Mouse (Mus musculus) forebrain, embryonic 12.5 days (tissue): ENCODE data around the gene Phlda3. TPM values are rescaled to one million over a fixed set of nuclear protein-coding genes. Genes with fewer than 3 reads are reported as not detected.

Source experiments
- ATAC-seq: fragments of 200-750 bp; cut with Nextera tagmentation; 2 replicates; pipeline ENCODE4 v1.8.0; 2017; ENCODE audit warnings: moderate TSS enrichment; ENCODE audit not compliant: low FRiP score
- H3K27ac ChIP-seq: fragments of 300-500 bp; sonication (generic); 2 replicates; pipeline ENCODE4 v1.5.1; 2016; ENCODE audit warnings: mild to moderate bottlenecking
- H3K27me3 ChIP-seq: fragments of 300-500 bp; sonication (generic); 2 replicates; pipeline ENCODE4 v1.6.1; 2016; ENCODE audit warnings: mild to moderate bottlenecking
- H3K36me3 ChIP-seq: fragments of 300-500 bp; sonication (generic); replicated peaks from 2 replicates; pipeline ENCODE4 v1.6.1; 2016; ENCODE audit warnings: mild to moderate bottlenecking
- H3K4me1 ChIP-seq: fragments of 300-500 bp; sonication (generic); 2 replicates; pipeline ENCODE4 v1.6.1; 2016
- H3K4me2 ChIP-seq: fragments of 300-500 bp; sonication (generic); 2 replicates; pipeline ENCODE4 v1.6.1; 2016; ENCODE audit warnings: mild to moderate bottlenecking, moderate library complexity
- H3K4me3 ChIP-seq: fragments of 300-500 bp; sonication (generic); replicated peaks from 2 replicates; pipeline ENCODE4 v1.5.1; 2016; ENCODE audit warnings: mild to moderate bottlenecking
- H3K9ac ChIP-seq: fragments of 300-500 bp; sonication (generic); 2 replicates; pipeline ENCODE4 v1.6.1; 2016; ENCODE audit warnings: mild to moderate bottlenecking
- H3K9me3 ChIP-seq: fragments of 300-500 bp; sonication (generic); 2 replicates; pipeline ENCODE4 v1.6.1; 2016
- WGBS: fragments of 180-500 bp; shearing (Covaris S2); methylation state at CpG from one replicate; pipeline ENCODE4 v1.1.7; 2016; 5-methylcytosine and 5-hydroxymethylcytosine counted together
- polyA plus RNA-seq: library from polyadenylated mRNA; unstranded; fragments of >200 nt; fragmentation: Nextera tagmentation; extraction: Ambion mirVana; gene quantifications from 2 replicates; pipeline ENCODE4 v1.2.1, GENCODE M21; 2016

The Phlda3 gene
- polyA plus RNA-seq, 1 experiment from 2014 or later, result 16.9 TPM

GRCm38 (mm10) chr1:135800192-135800950, 34.5 kb downstream of the Phlda3 start:
- Histone ChIP-seq H3K27me3 (0 out of 2 replicates have a peak, but pooled peaks cover 7% of the 10 kb centered on the region), H3K4me2 (no peak overlapping the region), H3K36me3 (no peaks in the 10 kb centered on the region), H3K4me1 (peaks cover 10% of the 10 kb centered on the region), H3K9ac (no peak overlapping the region), H3K27ac (no peak overlapping the region), H3K9me3 (no peaks in the 10 kb centered on the region), H3K4me3 (no peak overlapping the region)
- WGBS, result 62% methylated on average over 8 of the region's 8 CpGs
- ATAC-seq, result no peak

- Histone ChIP-seq H3K4me3 (no peak overlapping the region), H3K27me3 (peaks cover 8% of the 10 kb centered on the region), H3K9me3 (no peaks in the 10 kb centered on the region), H3K4me2 (no peak overlapping the region), H3K27ac (no peak overlapping the region), H3K36me3 (no peaks in the 10 kb centered on the region), H3K4me1 (peaks cover 3% of the 10 kb centered on the region; the same call in 1 of the 2 replicates), H3K9ac (no peak overlapping the region)
- 65% methylated on average over 10 of the region's 10 CpGs for WGBS
- ATAC-seq, result no peak
Observed at GRCm38 (mm10) chr1:135807546-135807945, 41.6 kb downstream of the Phlda3 start.

GRCm38 (mm10) chr1:135810180-135810579, 44.3 kb downstream of the Phlda3 start:
- no peaks in the 10 kb centered on the region for H3K36me3 ChIP-seq
- peaks cover 20% of the 10 kb centered on the region for H3K27me3 ChIP-seq
- no peaks in the 10 kb centered on the region for H3K9me3 ChIP-seq
- no peak overlapping the region for H3K9ac ChIP-seq
- no peak overlapping the region for H3K4me2 ChIP-seq
- 87% methylated on average over 2 of the region's 2 CpGs for WGBS
- ATAC-seq, result no peak
- no peak overlapping the region for H3K4me3 ChIP-seq
- H3K27ac ChIP-seq, result no peak overlapping the region
- peaks cover 7% of the 10 kb centered on the region; the same call in 1 of the 2 replicates for H3K4me1 ChIP-seq

- no peak for ATAC-seq
- Histone ChIP-seq H3K36me3 (no peaks in the 10 kb centered on the region), H3K27ac (no peak overlapping the region), H3K9ac (no peak overlapping the region), H3K4me2 (no peak overlapping the region), H3K4me1 (peaks cover 7% of the 10 kb centered on the region; the same call in 1 of the 2 replicates), H3K27me3 (peaks cover 26% of the 10 kb centered on the region), H3K4me3 (no peak overlapping the region), H3K9me3 (no peaks in the 10 kb centered on the region)
- WGBS, result 36% methylated on average over 7 of the region's 7 CpGs
Observed at GRCm38 (mm10) chr1:135811016-135811646, 45.2 kb downstream of the Phlda3 start.

- Histone ChIP-seq H3K36me3 (no peaks in the 10 kb centered on the region), H3K4me1 (peaks cover 7% of the 10 kb centered on the region; the same call in 1 of the 2 replicates), H3K4me3 (no peak overlapping the region), H3K9ac (no peak overlapping the region), H3K27me3 (peaks cover 37% of the 10 kb centered on the region), H3K9me3 (no peaks in the 10 kb centered on the region), H3K4me2 (no peak overlapping the region), H3K27ac (no peak overlapping the region)
- 87% methylated on average over 3 of the region's 3 CpGs for WGBS
- no peak for ATAC-seq
Observed at GRCm38 (mm10) chr1:135812205-135812604, 46.3 kb downstream of the Phlda3 start.

- 53% methylated on average over 2 of the region's 2 CpGs for WGBS
- no peak overlapping the region for H3K4me2 ChIP-seq
- ATAC-seq, result no peak
- H3K27me3 ChIP-seq, result peaks cover 41% of the 10 kb centered on the region
- no peak overlapping the region for H3K4me3 ChIP-seq
- H3K4me1 ChIP-seq, result peaks cover 4% of the 10 kb centered on the region; the same call in 1 of the 2 replicates
- H3K9ac ChIP-seq, result no peak overlapping the region
- H3K27ac ChIP-seq, result no peak overlapping the region
- no peaks in the 10 kb centered on the region for H3K36me3 ChIP-seq
- no peaks in the 10 kb centered on the region for H3K9me3 ChIP-seq
Observed at GRCm38 (mm10) chr1:135812618-135813017, 46.7 kb downstream of the Phlda3 start.

GRCm38 (mm10) chr1:135813071-135813470, 47.2 kb downstream of the Phlda3 start:
- H3K36me3 ChIP-seq, result no peaks in the 10 kb centered on the region
- no peak overlapping the region for H3K4me2 ChIP-seq
- H3K9ac ChIP-seq, result no peak overlapping the region
- no peak overlapping the region for H3K4me3 ChIP-seq
- peaks cover 45% of the 10 kb centered on the region for H3K27me3 ChIP-seq
- peaks cover 4% of the 10 kb centered on the region for H3K4me1 ChIP-seq
- H3K27ac ChIP-seq, result no peak overlapping the region
- WGBS, result 69% methylated on average over 4 of the region's 4 CpGs
- no peak for ATAC-seq
- no peaks in the 10 kb centered on the region for H3K9me3 ChIP-seq

GRCm38 (mm10) chr1:135813687-135814395, 47.9 kb downstream of the Phlda3 start:
- Histone ChIP-seq H3K27ac (no peak overlapping the region), H3K4me1 (peaks cover 10% of the 10 kb centered on the region), H3K36me3 (no peaks in the 10 kb centered on the region), H3K9ac (no peak overlapping the region), H3K4me3 (no peak overlapping the region), H3K27me3 (peaks cover 53% of the 10 kb centered on the region), H3K4me2 (no peak overlapping the region), H3K9me3 (no peaks in the 10 kb centered on the region)
- 84% methylated on average over 5 of the region's 5 CpGs for WGBS
- no peak for ATAC-seq

- Histone ChIP-seq H3K9ac (no peak overlapping the region), H3K9me3 (no peaks in the 10 kb centered on the region), H3K4me2 (no peak overlapping the region), H3K27ac (no peak overlapping the region), H3K36me3 (no peaks in the 10 kb centered on the region), H3K4me1 (peaks cover 14% of the 10 kb centered on the region), H3K4me3 (no peak overlapping the region), H3K27me3 (peaks cover 60% of the 10 kb centered on the region)
- no peak for ATAC-seq
- 86% methylated on average over 5 of the region's 5 CpGs for WGBS
Observed at GRCm38 (mm10) chr1:135814531-135814930, 48.6 kb downstream of the Phlda3 start.

- no peak for ATAC-seq
- H3K4me3 ChIP-seq, result no peak overlapping the region
- no peaks in the 10 kb centered on the region for H3K9me3 ChIP-seq
- peaks cover 72% of the 10 kb centered on the region for H3K27me3 ChIP-seq
- no peak overlapping the region for H3K4me2 ChIP-seq
- H3K36me3 ChIP-seq, result no peaks in the 10 kb centered on the region
- H3K27ac ChIP-seq, result no peak overlapping the region
- no peak overlapping the region for H3K9ac ChIP-seq
- 72% methylated on average over 4 of the region's 4 CpGs for WGBS
- peaks cover 14% of the 10 kb centered on the region for H3K4me1 ChIP-seq
Observed at GRCm38 (mm10) chr1:135817595-135817994, 51.7 kb downstream of the Phlda3 start.

- Histone ChIP-seq H3K4me1 (peaks cover 10% of the 10 kb centered on the region), H3K36me3 (no peaks in the 10 kb centered on the region), H3K4me3 (peak within 1 kb of the TSS; percentile 60), H3K4me2 (peak within 1 kb of the TSS; percentile 99), H3K9ac (peak within 1 kb of the TSS; percentile 61), H3K27me3 (peaks cover 69% of the 10 kb centered on the region), H3K9me3 (no peaks in the 10 kb centered on the region), H3K27ac (no peak within 1 kb of the TSS)
- WGBS, result under 1% methylated on average over 63 of the region's 63 CpGs
- ATAC-seq, result peak; percentile 60
Observed at GRCm38 (mm10) chr1:135818481-135819086, 52.7 kb downstream of the Phlda3 start, which contains the start of gene Lad1. TSS of gene Lad1 (plus strand) at chr1:135818598.
